Mouse (Mus musculus) limb, embryonic 11.5 days (tissue): ENCODE measurements at regions not wholly inside any gene's neighbourhood (a gene's known extent, or its start where the extent isn't known, plus 50 kb on each side); places are given as distances from the start of the nearest gene placed in this dataset.

Experiments
- ATAC-seq: fragments of 200-750 bp; cut with Nextera tagmentation; 2 replicates; pipeline ENCODE4 v1.8.0; 2017; ENCODE audit warnings: low read depth; ENCODE audit not compliant: insufficient number of reproducible peaks, low FRiP score, low TSS enrichment
- DNase-seq: peaks from one replicate; pipeline ENCODE4 v3.0.0-alpha.2; 2015; ENCODE audit warnings: low spot score
- H3K27ac ChIP-seq: fragments of 300-500 bp; sonication (generic); replicated peaks from 2 replicates; pipeline ENCODE4 v1.5.1; 2014; ENCODE audit warnings: low read depth, mild to moderate bottlenecking, low read length
- H3K27me3 ChIP-seq: fragments of 300-500 bp; sonication (generic); 2 replicates; pipeline ENCODE4 v1.6.1; 2014; ENCODE audit warnings: mild to moderate bottlenecking, low read length, mixed read lengths; ENCODE audit not compliant: control insufficient read depth, insufficient read depth
- H3K36me3 ChIP-seq: fragments of 300-500 bp; sonication (generic); 2 replicates; pipeline ENCODE4 v1.6.1; 2014; ENCODE audit warnings: mild to moderate bottlenecking, low read length, moderate library complexity, mixed read lengths; ENCODE audit not compliant: control insufficient read depth, insufficient read depth
- H3K4me1 ChIP-seq: fragments of 300-500 bp; sonication (generic); 2 replicates; pipeline ENCODE4 v1.6.1; 2014; ENCODE audit warnings: low read length, mixed read lengths; ENCODE audit not compliant: control insufficient read depth, insufficient read depth
- H3K4me2 ChIP-seq: fragments of 300-500 bp; sonication (generic); 2 replicates; pipeline ENCODE4 v1.6.1; 2014; ENCODE audit warnings: low read depth, mild to moderate bottlenecking, moderate library complexity; ENCODE audit not compliant: severe bottlenecking
- H3K4me3 ChIP-seq: fragments of 300-500 bp; sonication (generic); 2 replicates; pipeline ENCODE4 v1.5.1; 2014; ENCODE audit warnings: low read depth, low read length
- H3K9ac ChIP-seq: fragments of 300-500 bp; sonication (generic); 2 replicates; pipeline ENCODE4 v1.6.1; 2014; ENCODE audit warnings: mild to moderate bottlenecking, low read length
- H3K9me3 ChIP-seq: fragments of 300-500 bp; sonication (generic); 2 replicates; pipeline ENCODE4 v1.6.1; 2016; ENCODE audit warnings: low read length; ENCODE audit not compliant: control insufficient read depth
- WGBS: fragments of 180-500 bp; shearing (Covaris S2); extraction: QIAGEN DNeasy Blood & Tissue Kit; methylation state at CpG from one replicate; pipeline ENCODE4 v1.1.7; 2014; 5-methylcytosine and 5-hydroxymethylcytosine counted together

DNA sequence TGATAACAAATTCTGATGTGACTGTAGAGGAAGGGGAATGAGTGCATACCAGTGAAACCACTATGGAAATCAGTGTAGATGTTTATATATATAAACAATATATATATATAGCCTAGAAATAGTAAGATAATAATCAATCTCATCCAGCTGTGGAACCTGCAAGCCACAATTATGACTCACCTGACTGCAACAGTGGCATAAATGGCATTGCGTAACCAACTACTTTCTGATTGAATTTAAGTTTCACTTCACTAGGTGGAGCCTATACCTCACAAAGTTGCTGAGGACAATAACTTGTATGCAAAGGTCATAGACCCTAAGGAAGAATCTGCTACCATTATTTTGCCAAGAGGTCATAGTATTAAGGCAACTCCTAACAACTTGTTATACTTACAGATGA is 129.7 kb upstream of the Col3a1 start:
- DNase-seq (no peak), ATAC-seq (no peak)
- H3K9me3 ChIP-seq, result no peaks in the 10 kb centered on the region
- no peak overlapping the region for H3K9ac ChIP-seq
- H3K4me1 ChIP-seq, result no peaks in the 10 kb centered on the region
- H3K4me2 ChIP-seq, result no peak overlapping the region
- H3K27me3 ChIP-seq, result no peaks in the 10 kb centered on the region
- no peak overlapping the region for H3K4me3 ChIP-seq
- 98% methylated on average over 1 of the region's 1 CpGs for WGBS
- H3K36me3 ChIP-seq, result no peaks in the 10 kb centered on the region
- H3K27ac ChIP-seq, result no peak overlapping the region

DNA sequence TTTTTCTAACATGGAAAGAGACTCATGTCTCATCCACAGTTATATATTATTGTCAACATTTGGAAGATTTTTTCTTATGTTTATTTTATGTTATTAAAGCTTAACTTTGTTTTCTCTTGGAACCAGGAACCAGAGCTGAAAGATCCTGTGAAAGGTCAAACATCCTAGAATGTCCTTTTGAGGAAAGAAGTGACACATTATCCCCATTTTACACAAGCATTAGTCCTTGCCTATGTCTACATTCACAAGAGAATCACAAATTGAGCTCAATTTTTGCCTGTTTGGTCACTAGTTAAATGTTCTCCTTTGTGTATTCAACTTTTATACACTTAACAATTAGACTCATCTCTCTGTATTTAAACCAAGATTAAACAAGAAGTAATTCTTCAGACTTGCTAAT is 126.0 kb upstream of the Col3a1 start:
- DNase-seq (no peak), ATAC-seq (no peak)
- H3K36me3 ChIP-seq, result no peaks in the 10 kb centered on the region

DNA sequence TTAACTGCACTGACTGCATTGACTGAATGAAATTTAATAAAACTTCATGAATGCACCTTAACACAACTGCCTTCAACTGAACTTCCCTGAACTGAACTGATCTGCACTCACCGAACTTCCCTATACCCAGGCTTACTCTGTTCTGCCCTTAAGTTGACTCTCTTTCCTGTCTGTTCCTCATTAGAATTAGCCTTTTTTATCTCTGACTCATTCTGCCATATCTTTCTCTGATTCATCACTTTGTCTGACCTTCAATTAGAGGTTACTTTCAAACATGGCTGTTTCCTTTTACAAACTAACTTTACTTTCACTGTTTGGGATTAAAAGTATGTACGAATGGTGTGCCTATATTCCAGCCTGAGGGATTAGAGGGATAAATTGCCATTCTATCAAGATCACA is 103.4 kb upstream of the Col3a1 start:
- no peaks in the 10 kb centered on the region for H3K4me1 ChIP-seq
- no peak overlapping the region for H3K27ac ChIP-seq
- DNase-seq (no peak), ATAC-seq (no peak)
- H3K4me3 ChIP-seq, result no peak overlapping the region
- no peaks in the 10 kb centered on the region for H3K9me3 ChIP-seq
- H3K27me3 ChIP-seq, result no peaks in the 10 kb centered on the region
- WGBS, result 69% methylated on average over 2 of the region's 2 CpGs
- no peak overlapping the region for H3K4me2 ChIP-seq
- no peaks in the 10 kb centered on the region for H3K36me3 ChIP-seq
- H3K9ac ChIP-seq, result no peak overlapping the region

More for the DNA sequence above, 126.0 kb upstream of the Col3a1 start:
- no peak overlapping the region for H3K4me2 ChIP-seq
- H3K9ac ChIP-seq, result no peak overlapping the region
- H3K4me3 ChIP-seq, result no peak overlapping the region
- no peaks in the 10 kb centered on the region for H3K9me3 ChIP-seq
- no peak overlapping the region for H3K27ac ChIP-seq
- H3K4me1 ChIP-seq, result no peaks in the 10 kb centered on the region
- no peaks in the 10 kb centered on the region for H3K27me3 ChIP-seq

- ATAC-seq (no peak), DNase-seq (no peak)
- Histone ChIP-seq H3K4me1 (no peaks in the 10 kb centered on the region), H3K36me3 (no peaks in the 10 kb centered on the region), H3K4me2 (no peak overlapping the region), H3K27ac (no peak overlapping the region), H3K9me3 (no peaks in the 10 kb centered on the region), H3K9ac (no peak overlapping the region), H3K4me3 (no peak overlapping the region), H3K27me3 (no peaks in the 10 kb centered on the region)
- 90% methylated on average over 1 of the region's 1 CpGs for WGBS
These were observed 95.1 kb upstream of the Col3a1 start for GRCm38 (mm10) chr1:45216272-45216671.
